Mouse (Mus musculus): ENCODE measurements around the gene Fcrl5. TPM values are rescaled to one million over a fixed set of nuclear protein-coding genes. Genes with fewer than 3 reads are reported as not detected.
A peak's percentile ranks its signal among the peaks of the same experiment; 100 is the strongest.

Gene Fcrl5
- polyA plus RNA-seq, 1 experiment from 2014 or later, result not detected

DNA sequence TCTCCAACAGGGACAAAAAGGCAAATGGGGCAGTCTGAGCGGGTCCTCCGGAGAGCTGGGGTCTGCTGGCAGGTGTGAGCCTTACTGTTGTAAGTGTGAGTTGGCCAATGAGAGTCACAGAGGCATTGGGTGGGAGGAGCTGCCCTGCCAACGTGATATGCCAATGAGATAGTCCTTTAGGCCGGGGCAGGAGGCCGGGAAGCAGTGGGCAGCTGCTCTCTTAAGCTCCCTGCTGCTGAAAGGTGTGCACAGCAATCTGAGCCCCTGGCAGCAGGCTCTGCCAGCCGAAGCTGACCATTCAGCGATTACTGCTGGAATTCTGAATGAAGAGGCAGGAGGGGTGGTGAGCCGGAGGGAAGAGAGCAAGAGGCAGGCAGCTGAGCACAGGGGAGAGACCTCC, 105.1 kb downstream of the Fcrl5 start:
- no peaks in the 10 kb centered on the region for H3K27me3 ChIP-seq
- H3K4me2 ChIP-seq, result no peak overlapping the region
- peaks cover 38% of the 10 kb centered on the region for H3K36me3 ChIP-seq (replicated peaks)
- ATAC-seq (ENCODE audit: low FRiP score), result no peak; the same call in 1 of the 2 replicates
- H3K4me3 ChIP-seq (replicated peaks), result no peak overlapping the region
- H3K27ac ChIP-seq, result no peak overlapping the region
- H3K9ac ChIP-seq, result no peak overlapping the region
- H3K4me1 ChIP-seq, result peaks cover 26% of the 10 kb centered on the region
- 25% methylated on average over 8 of the region's 8 CpGs for WGBS
- no peaks in the 10 kb centered on the region for H3K9me3 ChIP-seq

DNA sequence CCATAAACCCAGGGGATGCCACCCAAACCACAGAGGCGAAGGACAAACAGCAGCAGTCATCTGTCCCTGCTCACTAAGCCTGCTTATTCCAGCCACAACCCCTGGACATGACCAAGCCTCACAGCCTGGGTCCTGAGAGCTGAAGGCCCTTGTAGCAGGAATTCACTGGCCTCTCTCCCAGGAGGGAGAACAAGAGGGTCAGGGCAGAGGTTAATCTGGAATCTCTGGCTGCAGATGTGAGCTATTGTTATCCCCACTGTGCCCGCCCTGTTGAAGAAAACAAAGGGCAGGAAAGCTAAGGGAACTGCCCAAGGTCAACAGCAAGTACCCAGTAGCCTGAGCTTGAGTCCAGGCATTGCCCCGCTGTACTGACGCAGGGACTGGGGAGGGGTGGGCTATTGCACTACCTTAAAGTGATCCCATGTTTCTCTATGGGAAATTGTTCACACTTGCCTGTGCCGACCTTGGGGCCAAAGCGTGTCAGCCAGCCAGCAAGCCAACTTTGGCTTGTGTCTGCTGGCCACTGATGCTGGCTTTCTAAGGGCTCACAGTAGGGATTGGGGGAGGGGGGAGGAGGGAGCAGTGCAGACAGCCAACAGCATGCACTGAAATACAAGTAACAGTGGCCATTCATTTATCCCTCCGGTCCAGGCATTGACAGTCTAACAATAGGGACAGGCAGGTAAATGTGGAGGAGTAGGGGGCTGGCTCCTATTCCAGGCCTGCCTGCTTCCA, 107.1 kb downstream of the Fcrl5 start:
- peaks cover 18% of the 10 kb centered on the region for H3K36me3 ChIP-seq (replicated peaks)
- H3K9ac ChIP-seq, result no peak overlapping the region
- H3K27me3 ChIP-seq, result no peaks in the 10 kb centered on the region
- WGBS, result 21% methylated on average over 7 of the region's 7 CpGs
- H3K4me3 ChIP-seq (replicated peaks), result no peak overlapping the region
- H3K4me1 ChIP-seq, result peaks cover 26% of the 10 kb centered on the region
- H3K9me3 ChIP-seq, result no peaks in the 10 kb centered on the region
- no peak overlapping the region for H3K4me2 ChIP-seq
- no peak overlapping the region for H3K27ac ChIP-seq
- no peak for ATAC-seq (ENCODE audit: low FRiP score)

DNA sequence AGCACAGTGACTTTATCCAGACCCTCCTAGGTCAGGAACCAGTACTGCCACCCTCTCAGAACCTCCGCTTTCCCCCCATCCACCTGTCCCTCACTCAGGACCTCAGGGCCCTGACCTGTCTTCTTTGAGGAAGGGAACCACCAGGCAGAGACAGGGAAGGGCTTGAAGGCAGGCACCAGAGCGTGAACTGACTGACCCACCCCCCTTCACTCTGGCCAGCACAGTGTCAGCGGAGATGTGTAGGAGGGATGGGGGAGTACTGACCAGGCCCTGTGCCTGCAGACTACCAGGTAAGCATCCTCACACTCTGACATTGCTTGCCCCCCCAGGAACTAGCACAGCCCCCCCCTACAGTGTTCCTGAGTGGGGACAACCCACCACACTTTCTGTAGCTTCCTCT, 110.0 kb downstream of the Fcrl5 start:
- Histone ChIP-seq H3K9me3 (no peaks in the 10 kb centered on the region), H3K27ac (0 out of 2 replicates have a peak overlapping the region, but pooled peaks have one; percentile 42)

DNA sequence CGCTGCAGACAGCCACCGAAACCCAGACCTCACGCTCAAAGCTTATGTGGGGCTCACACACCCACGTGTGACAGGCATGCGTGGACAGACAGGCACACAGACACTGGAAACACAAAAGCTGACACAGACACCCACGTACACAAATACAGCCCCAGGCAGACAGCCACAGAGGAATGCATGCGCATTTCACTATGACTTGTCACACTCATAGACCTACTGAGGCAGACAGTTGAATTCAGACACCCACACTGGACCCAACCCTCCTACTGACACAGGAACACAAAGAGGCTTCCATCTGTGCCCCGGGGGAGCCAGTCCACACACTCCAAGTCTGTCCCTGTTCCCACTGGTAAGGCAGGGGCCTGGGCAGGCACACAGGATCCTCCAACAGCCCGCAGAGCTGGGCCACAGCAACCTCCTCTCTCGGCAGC, 110.7 kb downstream of the Fcrl5 start:
- H3K27me3 ChIP-seq, result peaks cover 17% of the 10 kb centered on the region
- H3K4me3 ChIP-seq (replicated peaks), result no peak overlapping the region
- no peaks in the 10 kb centered on the region for H3K9me3 ChIP-seq
- 78% methylated on average over 10 of the region's 10 CpGs for WGBS
- H3K4me2 ChIP-seq, result no peak overlapping the region
- 0 out of 2 replicates have a peak, but pooled peaks have one; percentile 36 for ATAC-seq (ENCODE audit: low FRiP score)
- H3K36me3 ChIP-seq (replicated peaks), result no peaks in the 10 kb centered on the region
- H3K27ac ChIP-seq, result no peak overlapping the region
- peaks cover 20% of the 10 kb centered on the region for H3K4me1 ChIP-seq
- no peak overlapping the region for H3K9ac ChIP-seq

More for the DNA sequence above, 110.0 kb downstream of the Fcrl5 start:
- Histone ChIP-seq H3K4me2 (no peak overlapping the region), H3K36me3 (replicated peaks) (no peaks in the 10 kb centered on the region), H3K4me1 (peaks cover 26% of the 10 kb centered on the region), H3K9ac (no peak overlapping the region), H3K4me3 (replicated peaks) (no peak overlapping the region), H3K27me3 (peaks cover 9% of the 10 kb centered on the region)
- no peak for ATAC-seq (ENCODE audit: low FRiP score)
- 70% methylated on average over 3 of the region's 3 CpGs for WGBS

DNA sequence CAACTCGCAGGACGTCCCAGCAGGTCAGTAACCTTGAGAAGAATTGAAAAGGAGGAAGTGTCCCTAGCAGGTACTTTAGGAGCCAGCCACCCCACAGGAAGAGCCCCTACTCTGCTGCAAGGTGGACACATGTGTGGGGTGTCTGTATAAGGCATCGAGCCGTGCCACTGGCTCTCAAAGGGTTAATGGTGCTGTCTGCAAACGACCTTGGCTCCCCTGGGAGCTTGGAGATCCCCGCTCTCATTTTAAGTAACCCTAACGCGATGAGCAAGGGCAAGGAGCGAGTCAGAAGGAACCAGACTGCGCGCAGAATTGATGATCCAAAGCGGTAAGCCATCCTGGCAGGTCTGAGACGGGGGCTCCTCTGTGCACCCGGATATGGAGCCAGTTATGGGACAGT, 114.3 kb downstream of the Fcrl5 start:
- Histone ChIP-seq H3K9me3 (no peaks in the 10 kb centered on the region), H3K27me3 (peaks cover 21% of the 10 kb centered on the region), H3K4me2 (no peak overlapping the region), H3K4me1 (peaks cover 3% of the 10 kb centered on the region; the same call in 1 of the 2 replicates), H3K36me3 (replicated peaks) (no peaks in the 10 kb centered on the region), H3K9ac (no peak overlapping the region), H3K4me3 (replicated peaks) (no peak overlapping the region), H3K27ac (no peak overlapping the region)
- no peak for ATAC-seq (ENCODE audit: low FRiP score)
- WGBS, result 27% methylated on average over 14 of the region's 14 CpGs

Other genes starting within 250 kb of the Fcrl5 start
- gene Fcrls, start 172.0 kb upstream of the Fcrl5 start, polyA plus RNA-seq (2016; fragmentation: Nextera tagmentation; extraction: Ambion mirVana), result 5.5 and 6.4 TPM in 2 replicates
- not detected in 2 replicates for gene Cd5l, start 77.9 kb upstream of the Fcrl5 start, polyA plus RNA-seq (2016; fragmentation: Nextera tagmentation; extraction: Ambion mirVana)
- gene Fcrl1, start 59.4 kb upstream of the Fcrl5 start, polyA plus RNA-seq (2016; fragmentation: Nextera tagmentation; extraction: Ambion mirVana), result not detected in 2 replicates
- 13.1 and 13.8 TPM in 2 replicates for gene Etv3, start 89.6 kb downstream of the Fcrl5 start, polyA plus RNA-seq (2016; fragmentation: Nextera tagmentation; extraction: Ambion mirVana)
- gene Arhgef11, start 181.8 kb downstream of the Fcrl5 start, polyA plus RNA-seq (2016; fragmentation: Nextera tagmentation; extraction: Ambion mirVana), result 25.9 and 29.5 TPM in 2 replicates

Data from forebrain, embryonic 12.5 days (tissue).